Mouse (Mus musculus): ENCODE measurements around the gene Sdc3.

Sdc3 gene

DNA sequence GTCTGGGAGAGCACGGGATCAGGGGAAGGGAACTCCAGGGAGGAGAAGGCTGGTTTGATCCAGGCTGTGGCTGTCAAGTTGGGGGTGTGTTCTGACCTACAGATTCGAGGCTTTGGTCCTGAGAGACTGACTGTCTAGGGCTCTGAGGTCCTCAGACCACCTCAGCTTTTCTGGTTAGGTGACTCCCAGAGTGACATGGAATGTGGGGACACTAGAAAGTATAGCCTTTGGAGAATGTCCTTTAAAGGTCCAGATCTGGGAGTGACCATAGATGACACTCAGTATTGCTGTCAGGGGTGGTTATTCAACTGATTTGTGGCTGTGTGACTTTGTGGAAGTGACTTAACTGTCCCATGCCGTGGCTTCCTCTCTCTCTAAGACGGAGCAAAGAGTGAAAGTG is 2.4 kb downstream of the Sdc3 start:
- DNase-seq, result no peak

DNA sequence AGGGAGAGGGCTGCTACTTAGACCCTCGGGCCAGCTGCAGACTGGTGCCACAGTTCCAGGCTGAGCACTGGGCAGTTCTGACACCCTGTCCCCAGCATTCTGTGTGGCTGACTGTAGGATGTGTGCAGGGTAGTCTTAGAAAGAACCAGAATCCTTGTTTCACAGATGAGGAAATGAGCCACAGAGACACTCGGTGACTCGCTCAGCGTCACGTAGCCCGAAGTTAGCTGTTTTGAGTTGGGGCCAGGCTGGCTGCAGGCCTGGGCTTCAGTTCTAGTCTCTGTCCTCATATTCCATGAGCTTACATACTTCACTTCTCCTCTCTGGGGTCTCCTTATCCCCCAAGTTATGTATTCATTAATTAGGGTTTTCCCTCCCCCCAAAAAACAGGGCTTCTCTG is 3.6 kb downstream of the Sdc3 start:
- DNase-seq, result no peak

DNA sequence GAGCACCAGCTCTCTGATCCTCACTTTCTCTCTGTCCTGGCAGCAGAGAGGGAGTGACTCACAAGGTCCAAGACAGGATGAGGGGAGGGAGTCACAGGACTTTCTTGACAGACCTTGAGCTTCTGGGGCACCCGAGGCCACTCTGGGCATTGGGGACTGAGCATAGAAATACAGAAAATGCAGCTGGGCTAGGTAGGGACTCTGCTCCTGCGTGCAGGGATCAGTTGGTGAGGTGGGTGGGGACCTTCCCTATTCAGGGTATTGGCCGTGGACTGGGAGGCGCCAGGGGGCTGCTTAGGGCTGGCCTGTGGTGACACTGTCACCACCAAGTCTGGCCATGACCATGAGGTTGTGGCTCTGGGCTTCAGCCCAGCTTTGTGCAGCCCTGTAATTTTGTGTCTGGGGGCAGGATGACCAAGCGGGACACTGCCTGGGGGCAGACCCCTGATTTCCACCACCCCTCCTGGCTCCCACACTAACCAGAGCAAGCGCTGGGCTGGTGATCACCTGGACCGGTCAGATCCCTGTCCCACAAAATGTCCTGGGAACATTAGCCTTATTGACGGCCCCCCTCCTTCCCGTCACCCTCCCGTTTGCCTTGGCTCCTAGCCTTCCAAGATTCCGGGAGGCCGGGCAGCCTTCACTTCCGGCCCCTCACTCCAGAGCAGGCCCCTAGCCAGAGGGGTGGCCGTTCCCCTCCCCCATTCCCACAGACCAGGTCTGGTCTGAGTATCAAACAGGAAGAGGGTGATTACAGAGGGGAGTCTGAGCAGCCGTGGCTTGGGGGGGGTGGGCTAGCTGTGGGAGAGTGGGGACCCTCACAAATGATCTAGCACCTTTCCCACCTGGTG is 5.1 kb downstream of the Sdc3 start:
- peak; percentile 66 for DNase-seq

DNA sequence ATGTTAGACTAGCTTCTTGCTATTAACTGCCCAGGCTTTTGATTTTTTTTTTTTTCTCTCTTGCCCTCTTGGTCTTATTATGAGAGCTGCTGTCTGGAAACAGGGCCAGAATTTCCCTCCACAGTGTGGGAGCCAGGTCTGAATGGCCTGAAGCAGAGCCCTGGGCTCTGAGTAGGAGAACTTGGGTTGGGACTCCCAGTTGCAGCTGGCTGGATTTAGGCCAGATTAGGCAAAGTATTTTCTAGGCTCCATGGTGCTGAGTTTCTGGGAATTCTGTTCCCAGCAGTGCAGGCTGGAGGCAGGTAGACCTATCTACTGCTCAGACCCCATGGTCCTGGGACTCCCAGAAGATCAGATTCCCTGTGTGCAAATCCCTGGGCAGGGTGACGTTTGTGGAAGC is 6.1 kb downstream of the Sdc3 start:
- DNase-seq, result no peak

DNA sequence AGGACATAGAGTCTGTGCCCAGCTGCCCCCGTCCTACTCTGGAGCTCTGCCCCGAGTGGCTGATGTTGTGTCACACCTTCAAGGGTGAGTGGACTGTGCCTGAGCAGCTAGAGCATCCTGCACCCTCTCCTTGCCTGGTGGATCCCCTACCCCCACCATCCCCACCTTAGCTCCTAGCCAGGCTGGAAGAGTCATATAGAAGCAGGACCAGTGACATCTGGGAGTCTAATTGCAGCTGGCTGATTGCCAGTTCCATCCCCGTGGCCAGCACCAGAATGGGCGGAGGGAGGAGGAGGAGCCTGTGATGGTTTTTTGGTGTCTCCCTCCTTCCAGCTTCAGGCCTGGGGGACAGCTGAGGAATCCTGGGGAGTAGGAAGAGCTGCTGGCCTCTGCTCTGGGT is 6.8 kb downstream of the Sdc3 start:
- no peak for DNase-seq

DNA sequence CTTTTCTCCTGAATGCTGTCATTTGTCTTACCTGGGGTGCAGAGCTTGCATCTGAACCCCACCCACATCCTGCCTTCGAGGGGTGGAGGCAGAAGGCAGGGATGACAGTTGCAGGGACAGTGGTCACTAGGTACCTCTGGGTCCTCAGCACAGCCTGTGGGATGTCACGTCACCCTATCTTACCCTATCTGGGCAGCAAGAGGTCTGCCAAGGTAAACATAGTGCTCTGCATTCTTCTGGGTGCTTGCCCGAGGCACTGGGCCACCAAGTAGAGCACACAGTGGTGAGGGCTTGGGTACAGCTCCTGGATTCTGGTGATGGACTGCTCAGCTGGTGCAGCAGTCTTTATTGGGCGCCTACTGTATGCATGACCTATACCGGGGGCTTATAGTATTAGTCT is 7.2 kb downstream of the Sdc3 start:
- no peak for DNase-seq

DNA sequence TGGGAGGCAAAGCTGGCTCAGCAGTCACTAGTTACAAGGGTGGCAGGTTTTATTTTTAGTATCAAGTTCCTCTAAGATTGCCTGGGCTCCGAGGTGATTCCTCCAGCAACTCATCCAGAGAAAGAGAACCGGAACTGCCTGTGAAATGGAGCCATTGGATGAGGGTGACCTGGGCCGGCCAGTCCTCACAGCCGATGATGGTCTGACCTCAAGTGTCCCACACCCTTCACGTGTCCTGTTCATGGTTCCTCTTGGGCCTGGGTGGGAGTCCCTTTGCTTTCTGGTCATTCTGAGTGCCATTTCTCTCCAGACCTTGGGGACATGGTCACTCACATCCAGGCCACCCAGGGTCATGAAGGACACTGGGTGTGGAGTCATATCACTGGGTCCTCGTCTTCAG is 7.8 kb downstream of the Sdc3 start:
- DNase-seq, result no peak

DNA sequence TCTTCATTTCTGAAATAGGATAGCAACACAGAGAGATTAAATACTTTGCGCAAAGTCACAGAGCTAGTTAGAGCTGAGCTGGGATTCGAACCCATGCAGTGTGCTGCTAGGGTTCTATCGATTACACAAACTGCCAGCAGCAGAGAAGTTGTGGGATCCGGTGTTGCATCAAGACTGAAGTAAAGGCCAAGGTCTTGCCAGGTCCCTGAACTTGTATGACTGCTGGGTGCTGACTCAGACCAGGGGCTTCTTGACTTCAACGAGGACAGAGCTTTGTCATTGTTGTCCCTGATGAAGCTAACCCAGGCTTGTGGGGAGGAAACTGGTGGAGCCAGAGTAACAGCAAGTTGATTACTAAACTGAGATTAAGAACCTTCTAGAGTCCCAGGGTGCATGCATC is 8.9 kb downstream of the Sdc3 start:
- no peak for DNase-seq

DNA sequence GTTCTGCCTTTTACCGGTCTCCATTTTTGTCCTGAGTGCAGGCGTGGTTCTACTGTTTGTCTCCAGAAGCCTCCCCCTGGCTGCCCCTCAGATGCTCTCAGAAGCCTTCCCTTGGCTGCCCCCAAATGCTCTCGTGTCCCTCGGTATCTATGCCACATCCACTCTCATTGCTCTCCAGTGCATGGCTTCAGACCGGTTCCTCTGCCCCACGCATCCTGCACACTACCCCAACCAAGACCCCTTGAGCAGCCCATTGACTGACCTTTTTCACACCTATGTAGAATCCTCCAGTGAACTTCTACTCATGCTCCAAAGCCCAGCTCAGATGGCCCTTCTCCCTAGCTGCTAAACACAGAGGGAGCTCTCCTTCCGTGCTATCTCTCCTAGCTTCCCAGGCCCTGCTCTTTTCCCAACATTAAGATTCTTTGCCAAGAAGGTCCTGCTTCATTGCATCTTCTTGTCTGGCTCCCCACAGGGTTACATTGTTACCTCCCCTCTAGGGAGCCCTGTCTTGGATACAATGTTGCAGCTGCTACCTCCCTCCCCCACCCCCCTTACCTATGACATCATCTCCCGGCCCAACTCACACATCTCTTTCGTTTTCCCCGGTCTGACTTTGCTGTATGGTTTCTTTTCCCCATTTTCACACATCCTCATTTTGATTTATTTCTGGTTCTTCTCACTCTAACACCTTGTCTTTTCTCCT is 9.4 kb downstream of the Sdc3 start:
- DNase-seq, result no peak

DNA sequence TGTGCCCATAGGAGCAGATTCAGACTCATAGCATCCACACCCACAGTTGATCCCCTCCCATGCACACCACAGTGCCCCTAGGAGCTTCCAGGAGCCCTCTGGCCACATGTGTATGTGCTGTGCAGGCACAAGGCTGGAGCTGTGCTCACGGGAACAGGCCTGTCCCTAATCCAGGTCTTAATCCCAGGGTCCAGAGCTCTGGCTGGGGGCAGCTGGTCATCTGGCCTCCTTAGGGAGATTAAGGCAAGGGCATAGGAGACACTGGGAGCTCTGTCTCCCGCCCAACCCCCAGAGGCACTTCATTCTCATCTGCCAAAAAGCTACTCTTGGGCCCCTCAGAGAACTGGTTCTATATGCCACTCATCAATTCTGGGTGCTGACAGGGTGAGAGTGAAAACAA is 11.3 kb downstream of the Sdc3 start:
- DNase-seq, result no peak

DNA sequence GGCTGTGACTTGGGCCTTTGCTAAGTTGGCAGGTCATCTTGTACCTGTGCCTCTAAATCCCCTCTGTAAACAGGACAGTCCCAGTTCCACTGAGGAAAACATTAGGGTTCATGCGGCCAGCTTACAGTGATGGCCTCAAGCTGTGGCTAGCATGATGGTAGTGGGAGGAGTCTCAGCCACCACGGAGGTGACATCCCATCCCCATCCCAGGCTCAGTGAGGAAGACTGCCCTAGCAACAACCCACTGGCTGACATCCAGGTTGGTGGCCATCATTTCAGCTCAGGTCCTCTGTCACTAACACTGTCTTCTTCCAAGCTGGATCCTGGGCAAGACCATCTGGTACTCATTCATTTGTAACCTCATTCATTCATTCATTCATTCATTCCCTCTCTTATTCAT is 12.0 kb downstream of the Sdc3 start:
- no peak for DNase-seq

DNA sequence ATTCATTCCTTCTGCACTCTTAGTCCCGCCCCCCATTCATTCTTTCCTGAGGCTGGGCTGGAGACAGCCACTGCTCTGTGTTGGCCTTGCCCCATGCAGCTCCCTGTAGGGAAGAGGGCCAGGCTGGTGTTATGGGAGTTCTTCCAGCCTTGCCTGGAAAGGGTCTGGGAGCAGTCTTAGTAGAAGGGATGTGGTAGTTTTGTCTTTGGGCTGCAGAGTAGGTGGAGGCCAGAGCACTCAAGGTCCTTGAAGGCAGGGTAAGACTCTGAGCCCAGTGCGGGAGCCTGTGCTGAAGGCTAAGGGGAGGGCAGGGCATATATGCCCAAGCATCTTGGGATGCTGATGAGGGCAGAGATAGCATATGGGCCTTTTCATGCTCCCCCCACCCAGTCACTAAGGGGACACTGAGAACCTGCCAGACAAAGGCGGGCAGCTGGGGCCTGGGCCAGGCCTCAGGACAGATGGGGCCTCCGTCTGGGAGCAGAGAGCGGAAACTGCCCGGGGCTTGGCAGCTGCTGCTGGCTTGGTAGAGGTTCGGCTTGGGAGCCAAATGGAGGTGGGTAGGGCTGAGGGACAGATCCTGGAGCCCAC is 12.5 kb downstream of the Sdc3 start:
- DNase-seq, result no peak

DNA sequence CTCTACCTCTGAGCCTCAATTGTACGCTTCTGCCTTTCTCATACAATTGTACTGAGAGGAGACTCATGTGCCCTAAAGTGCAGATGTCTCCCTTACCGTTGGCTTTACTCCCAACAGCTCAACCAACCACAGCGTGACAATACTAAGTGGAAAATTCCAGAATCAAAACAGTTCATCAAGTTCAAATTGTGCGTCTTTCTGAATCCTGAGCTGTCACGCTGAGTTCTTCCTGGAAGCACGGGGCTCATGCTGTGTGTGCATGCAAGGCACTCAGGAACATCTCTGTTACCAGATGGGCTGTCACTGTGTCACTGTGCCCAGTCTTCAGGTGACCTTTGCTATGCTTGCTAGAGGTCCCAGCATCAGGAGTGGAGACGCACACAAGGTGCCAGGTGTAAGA is 13.4 kb downstream of the Sdc3 start:
- no peak for DNase-seq

DNA sequence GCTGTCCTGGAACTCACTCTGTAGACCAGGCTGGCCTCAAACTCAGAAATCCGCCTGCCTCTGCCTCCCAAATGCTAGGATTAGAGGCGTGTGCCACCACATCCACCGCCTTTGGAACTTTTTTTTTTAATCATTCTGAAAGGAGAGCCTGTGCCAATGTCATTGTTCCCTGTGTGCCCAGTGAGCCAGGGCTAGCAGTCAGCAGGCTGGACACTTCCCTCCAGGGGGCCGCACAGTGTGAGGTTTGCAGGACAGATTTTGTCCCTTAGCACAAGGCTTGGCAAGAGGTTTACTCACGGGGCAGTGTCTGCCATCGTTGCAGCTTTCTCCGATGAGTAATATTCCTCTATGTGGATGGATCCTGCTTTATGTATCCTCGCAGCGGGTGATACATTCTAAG is 14.4 kb downstream of the Sdc3 start:
- no peak for DNase-seq

DNA sequence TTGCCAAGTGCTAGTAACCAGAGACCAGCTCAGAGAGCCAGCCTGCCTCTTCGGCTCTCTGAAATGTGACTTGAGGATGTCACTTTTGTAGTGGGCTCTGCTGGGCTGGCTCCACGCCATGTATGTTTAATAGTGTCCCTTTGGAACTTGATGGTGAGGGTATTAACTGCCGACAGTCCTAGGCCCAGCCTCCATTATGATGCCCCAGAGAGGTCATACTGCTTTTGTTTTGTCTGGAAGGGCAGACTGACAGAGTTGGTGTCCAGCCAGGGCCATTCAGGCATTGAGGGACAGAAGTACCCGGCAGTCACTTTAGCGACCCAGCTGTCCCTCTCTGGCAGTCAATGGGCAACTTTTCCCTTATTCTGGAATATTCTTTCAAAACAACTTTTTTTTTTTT is 17.4 kb downstream of the Sdc3 start:
- DNase-seq, result no peak

DNA sequence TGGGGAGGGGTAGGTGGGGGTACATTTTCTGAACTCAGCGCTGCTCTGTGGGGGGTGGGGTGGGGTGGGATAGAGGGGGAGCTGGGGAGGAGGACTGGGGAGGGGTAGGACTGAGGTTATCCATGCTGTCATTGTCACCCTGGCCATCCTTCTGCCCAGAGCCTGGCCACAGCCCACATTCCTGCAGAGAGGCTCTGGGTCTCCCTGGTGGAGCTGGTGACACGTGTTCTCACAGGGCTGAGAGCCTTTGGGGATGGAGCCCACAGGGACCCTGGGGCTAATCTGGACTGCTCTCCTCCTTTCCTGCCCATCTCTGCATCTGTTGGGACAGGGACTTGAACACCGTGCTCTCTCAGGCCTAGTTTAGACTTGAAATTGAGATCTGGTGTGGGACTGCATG is 18.5 kb downstream of the Sdc3 start:
- DNase-seq, result no peak

DNA sequence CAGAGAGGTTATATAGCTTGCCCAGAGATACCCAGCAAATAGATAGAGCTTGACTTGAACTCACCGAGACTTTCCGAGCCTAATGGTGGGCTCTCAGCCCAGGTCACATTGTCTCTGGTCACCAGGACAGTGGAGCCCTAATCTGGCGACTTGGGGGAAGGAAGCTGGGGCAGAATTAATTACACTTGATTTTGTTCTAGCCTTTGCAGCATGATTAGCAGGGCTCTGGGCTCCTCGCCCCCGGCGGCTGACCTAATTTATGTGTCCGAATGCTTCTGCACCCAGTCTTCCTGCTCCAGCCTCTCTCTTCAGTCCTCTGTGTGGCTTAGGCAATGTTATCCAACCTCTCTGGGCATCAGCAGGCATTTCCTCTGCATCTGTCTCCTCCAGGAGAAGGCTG is 19.0 kb downstream of the Sdc3 start:
- no peak for DNase-seq

DNA sequence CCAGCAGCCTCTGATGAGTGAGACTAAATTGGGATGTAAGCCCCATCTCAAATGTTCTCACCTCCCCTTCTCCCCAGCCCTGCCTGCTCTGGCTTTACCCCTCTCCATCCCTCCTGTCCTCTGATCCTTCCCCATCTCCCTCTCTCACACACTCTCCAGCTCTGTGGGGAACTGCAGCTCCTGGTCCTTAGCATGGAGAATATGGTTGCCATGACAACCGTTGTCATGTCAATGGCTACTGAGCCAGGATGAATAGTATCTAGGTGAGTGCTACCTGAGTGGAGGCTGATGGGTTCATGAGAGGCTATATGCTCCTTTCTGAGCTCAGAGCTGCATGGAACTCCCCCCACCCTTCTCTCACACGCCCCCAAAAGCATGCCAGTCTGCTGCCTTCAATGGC is 21.6 kb downstream of the Sdc3 start:
- DNase-seq, result no peak

DNA sequence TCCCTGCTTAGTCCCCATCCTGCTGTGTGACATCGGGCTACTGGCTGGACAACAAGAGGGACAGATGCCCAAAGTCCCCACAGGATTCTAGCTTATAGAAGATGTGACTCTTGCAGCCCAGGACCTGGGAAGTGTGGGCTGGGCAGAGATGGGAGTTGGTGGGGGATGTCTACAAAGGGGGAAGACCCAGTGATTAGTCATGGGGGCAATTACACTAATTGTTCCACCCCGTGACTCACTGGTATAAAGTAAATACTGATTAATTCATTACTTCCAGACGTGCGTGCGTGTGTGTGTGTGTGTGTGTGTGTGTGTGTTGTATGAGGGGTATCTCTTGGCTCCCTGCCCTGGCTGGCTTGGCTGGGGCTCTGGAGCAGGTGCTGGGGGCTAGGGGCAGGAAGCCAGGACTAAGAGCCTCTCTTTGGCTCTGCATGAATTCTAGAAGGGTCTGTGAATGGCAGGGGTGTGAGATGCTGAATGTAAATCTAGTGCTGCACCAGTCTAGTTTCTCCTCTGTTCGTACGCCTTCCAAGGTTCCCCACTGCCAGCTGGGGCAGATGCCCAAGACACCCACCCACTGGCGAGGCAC is 22.5 kb downstream of the Sdc3 start:
- no peak for DNase-seq

DNA sequence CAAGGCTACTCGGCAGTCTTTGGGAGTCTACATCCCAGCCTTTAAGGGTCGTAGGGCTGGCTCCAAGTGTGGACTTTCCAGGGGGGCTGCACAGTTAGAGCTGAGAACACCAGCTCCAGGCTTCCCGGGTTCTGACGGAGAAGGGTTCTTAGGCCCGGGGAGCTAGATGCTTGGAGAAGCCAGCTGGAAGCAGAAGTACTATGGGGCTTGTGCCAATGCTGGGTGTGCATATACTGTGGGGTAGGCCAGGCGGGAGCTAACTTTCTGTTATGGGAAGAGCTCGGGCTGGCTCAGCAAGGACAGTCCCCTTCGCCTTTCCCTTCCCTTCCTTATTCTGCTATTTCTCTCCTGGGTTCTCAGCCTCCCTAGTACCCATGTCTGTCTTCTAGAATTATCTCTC is 23.5 kb downstream of the Sdc3 start:
- DNase-seq, result no peak

DNA sequence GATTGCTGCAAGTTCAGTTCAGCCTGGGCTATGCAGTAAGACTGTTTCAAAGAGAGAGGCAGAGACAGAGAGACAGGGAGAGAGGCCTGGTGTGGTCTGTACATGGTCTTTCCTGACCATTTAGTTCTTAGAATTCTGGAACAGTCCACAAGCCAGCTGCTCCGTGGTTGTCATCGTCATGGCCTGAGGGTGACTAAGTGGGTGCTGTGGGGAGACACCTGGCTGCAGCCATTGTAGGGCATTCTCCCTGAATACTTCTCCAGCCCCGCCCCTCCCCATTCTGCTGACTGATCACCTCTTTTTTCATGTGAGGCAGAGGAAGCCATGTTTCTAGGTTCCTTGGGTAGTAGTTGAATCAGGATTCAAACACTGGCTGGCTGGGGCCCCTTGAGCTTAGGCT is 27.5 kb downstream of the Sdc3 start:
- no peak for DNase-seq

DNA sequence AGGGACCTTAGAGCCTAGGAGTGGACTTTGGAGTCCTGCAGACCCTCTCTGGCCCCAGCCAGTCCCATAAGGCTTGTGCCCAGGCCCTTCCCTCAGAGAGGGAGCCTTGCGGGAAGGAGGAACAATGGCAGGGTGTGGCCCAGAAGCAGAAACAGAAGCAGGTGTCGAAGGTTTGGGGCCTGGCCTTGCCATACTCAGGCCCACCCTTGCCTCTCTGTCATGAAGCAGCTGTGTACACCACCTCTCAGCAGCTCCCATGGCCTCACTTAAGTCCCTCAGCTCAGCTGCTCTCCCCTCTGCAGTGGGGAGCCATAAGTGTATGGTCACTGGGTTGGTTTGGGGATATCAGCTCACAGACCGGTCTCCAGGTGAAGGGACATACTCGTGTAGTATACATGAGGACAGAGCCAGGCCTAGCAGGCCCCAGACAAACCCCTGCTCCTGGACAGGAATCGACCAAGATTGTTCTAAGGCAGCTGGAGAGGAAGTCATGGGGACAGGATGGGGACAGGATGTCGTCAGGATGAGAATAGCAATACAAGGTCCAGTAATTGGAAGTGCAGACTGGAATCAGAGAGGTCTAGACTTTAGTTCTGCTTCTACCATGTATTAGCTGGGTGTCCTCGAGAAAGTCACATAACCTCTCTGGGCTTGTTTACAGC is 28.4 kb downstream of the Sdc3 start:
- no peak for DNase-seq

All from kidney, postnatal 14 days (tissue).